9 mouse cellular contexts compared by ENCODE assay signal in genomic region chr17:85645312-85645711, GRCm38 (mm10). TPM values are rescaled to one million over a fixed set of nuclear protein-coding genes. Genes with fewer than 3 reads are reported as not detected.
DNase-seq lines count a peak whose midpoint lies in the region; ATAC-seq and TF ChIP-seq lines count a peak whose summit lies in the region.
"Had no signal": no experiment of that assay in that cellular context is flagged by ENCODE, and none has a peak within 500 bp of the region (broad histone marks: within the 10 kb centered on the region; RNA-seq: fewer than 3 reads in every experiment).

No protein-coding gene starts in this region.

- no peak for TF ChIP-seq CTCF in E14TG2a.4 (conservative IDR thresholded peaks at IDR 0.05; ENCODE audit: low read length)

- no peaks in the 10 kb centered on the region for H3K9me3 ChIP-seq in heart, embryonic 11.5 days (replicated peaks; ENCODE audit: control insufficient read depth, low read length)
- no peaks in the 10 kb centered on the region; the same call in 1 of the 2 replicates for H3K9me3 ChIP-seq in E14TG2a.4 (ENCODE audit: low read length)
- no peaks in the 10 kb centered on the region for H3K9me3 ChIP-seq in forebrain, embryonic 15.5 days
- H3K9me3 ChIP-seq in limb, embryonic 14.5 days (ENCODE audit: control insufficient read depth, low read length): no peaks in the 10 kb centered on the region

- peaks cover 8% of the 10 kb centered on the region for H3K4me1 ChIP-seq in heart, embryonic 11.5 days (ENCODE audit: control insufficient read depth, insufficient read depth, low read length)
- peaks cover 22% of the 10 kb centered on the region for H3K4me1 ChIP-seq in E14TG2a.4 (replicated peaks; ENCODE audit: low read depth, low read length)
- peaks cover 17% of the 10 kb centered on the region for H3K4me1 ChIP-seq in forebrain, embryonic 15.5 days
- peaks cover 10% of the 10 kb centered on the region; the same call in 1 of the 2 replicates for H3K4me1 ChIP-seq in limb, embryonic 14.5 days (ENCODE audit: control insufficient read depth, insufficient read depth, low read length)

- no peak for TF ChIP-seq POLR2A in limb, embryonic 14.5 days (IDR thresholded peaks at IDR 0.05; ENCODE audit: borderline replicate concordance, extremely low read depth, insufficient read depth, insufficient read length)

- 10% methylated on average over 10 of the region's 12 CpGs for WGBS in heart, embryonic 11.5 days (ENCODE audit: insufficient replicate concordance)
- 4% methylated on average over 10 of the region's 12 CpGs for whole genome bisulfite sequencing in forebrain, embryonic 15.5 days
- WGBS in limb, embryonic 14.5 days: 8% methylated on average over 11 of the region's 12 CpGs

- DNase-seq in heart, adult 11 months: no peak
- no peak for DNase-seq in limb, embryonic 14.5 days (ENCODE audit: low spot score)
- DNase-seq in left cerebral cortex, postnatal 14 days (ENCODE audit: low spot score in 2 of 2): no peak

- H3K36me3 ChIP-seq in heart, embryonic 11.5 days (ENCODE audit: control insufficient read depth, insufficient read depth, low read length): no peaks in the 10 kb centered on the region
- no peaks in the 10 kb centered on the region for H3K36me3 ChIP-seq in E14TG2a.4 (ENCODE audit: insufficient read depth, low read length)
- H3K36me3 ChIP-seq in forebrain, embryonic 15.5 days: no peaks in the 10 kb centered on the region
- H3K36me3 ChIP-seq in limb, embryonic 14.5 days (ENCODE audit: control insufficient read depth, insufficient read depth, low read length): no peaks in the 10 kb centered on the region

- peak overlapping the region; percentile 34; the same call in 1 of the 2 replicates for H3K9ac ChIP-seq in heart, embryonic 11.5 days (ENCODE audit: low read depth, low read length)
- H3K9ac ChIP-seq in forebrain, embryonic 15.5 days (replicated peaks): peak overlapping the region; percentile 44
- peak overlapping the region; percentile 47 for H3K9ac ChIP-seq in limb, embryonic 14.5 days (ENCODE audit: low read depth, low read length, severe bottlenecking)

- no peak for ATAC-seq in heart, embryonic 11.5 days (replicated peaks; ENCODE audit: insufficient number of reproducible peaks, low FRiP score, low TSS enrichment)
- ATAC-seq in forebrain, embryonic 15.5 days (replicated peaks): peak; percentile 44
- ATAC-seq in limb, embryonic 14.5 days (ENCODE audit: low FRiP score, low read depth): peak; percentile 28; the same call in 1 of the 2 replicates
- ATAC-seq in megakaryocyte, adult 5-6 weeks (ENCODE audit: poor library complexity, severe bottlenecking): no peak
- ATAC-seq in granulocyte monocyte progenitor cell, adult 5-6 weeks (replicated peaks; ENCODE audit: poor library complexity, severe bottlenecking): no peak

- intact Hi-C loops in left cerebral cortex, postnatal 14 days (cut with DNase I): loop anchor here (5.0 kb wide), 1 partner anchor 417 kb away; no protein-coding TSS in a partner anchor

- H3K4me3 ChIP-seq in heart, embryonic 11.5 days (ENCODE audit: low read depth, low read length): peak overlapping the region; percentile 38
- H3K4me3 ChIP-seq in E14TG2a.4 (replicated peaks; ENCODE audit: low read length): peak overlapping the region; percentile 57
- peak overlapping the region; percentile 40 for H3K4me3 ChIP-seq in forebrain, embryonic 15.5 days
- H3K4me3 ChIP-seq in limb, embryonic 14.5 days (replicated peaks; ENCODE audit: low read length): peak overlapping the region; percentile 34

- H3K4me2 ChIP-seq in heart, embryonic 11.5 days: peak overlapping the region; percentile 74
- H3K4me2 ChIP-seq in forebrain, embryonic 15.5 days (replicated peaks): peak overlapping the region; percentile 75
- H3K4me2 ChIP-seq in limb, embryonic 14.5 days (replicated peaks; ENCODE audit: low read depth, low read length, severe bottlenecking): peak overlapping the region; percentile 76

- H3K27me3 ChIP-seq in heart, embryonic 11.5 days (ENCODE audit: control insufficient read depth, insufficient read depth, low read length): peaks cover 66% of the 10 kb centered on the region
- H3K27me3 ChIP-seq in E14TG2a.4 (ENCODE audit: insufficient read depth, low read length): peaks cover 81% of the 10 kb centered on the region
- peaks cover 43% of the 10 kb centered on the region for H3K27me3 ChIP-seq in forebrain, embryonic 15.5 days
- H3K27me3 ChIP-seq in limb, embryonic 14.5 days (ENCODE audit: control insufficient read depth, insufficient read depth, low read length): peaks cover 20% of the 10 kb centered on the region

- H3K27ac ChIP-seq in heart, embryonic 11.5 days (ENCODE audit: low read depth, low read length): no peak overlapping the region
- peak overlapping the region; percentile 3; the same call in 1 of the 2 replicates for H3K27ac ChIP-seq in forebrain, embryonic 15.5 days (replicated peaks)
- H3K27ac ChIP-seq in limb, embryonic 14.5 days (replicated peaks; ENCODE audit: low read depth, low read length): no peak overlapping the region

RNA-seq across cellular contexts. Expression of gene Six3, which starts 31.9 kb away (rescaled TPM):
- polyA plus RNA-seq in heart, embryonic 11.5 days (2014; fragmentation: Nextera tagmentation; extraction: Ambion mirVana): not detected in 2 replicates
- polyA plus RNA-seq in forebrain, embryonic 15.5 days (2015; fragmentation: Nextera tagmentation; extraction: Ambion mirVana): 18.0 and 21.7 TPM in 2 replicates
- polyA plus RNA-seq in limb, embryonic 14.5 days (2012; rRNA removed): 0.03 and 0.11 TPM in 2 replicates
- not detected in 2 replicates for polyA plus RNA-seq in limb, embryonic 14.5 days (2014; fragmentation: Nextera tagmentation; extraction: Ambion mirVana)
- total RNA-seq in left cerebral cortex, postnatal 14 days (2021): 1 to 10 TPM; 1.3 to 2.7 TPM
- not detected in 2 replicates for total RNA-seq in megakaryocyte, adult 5-6 weeks (2015)
- total RNA-seq in megakaryocyte, adult 5-6 weeks (2017): not detected in 2 replicates
- total RNA-seq in granulocyte monocyte progenitor cell, adult 5-6 weeks (2014; fragmentation: Nextera tagmentation): not detected in 2 replicates
- total RNA-seq in granulocyte monocyte progenitor cell, adult 5-6 weeks (2017): not detected in 2 replicates
- total RNA-seq: hematopoietic stem cell, adult 5-6 weeks had no signal

RNA-seq across cellular contexts. Expression of gene Six2, which starts 42.8 kb away (rescaled TPM):
- 1.5 and 2.1 TPM in 2 replicates for polyA plus RNA-seq in heart, embryonic 11.5 days (2014; fragmentation: Nextera tagmentation; extraction: Ambion mirVana)
- 0.08 and 0.49 TPM in 2 replicates for polyA plus RNA-seq in forebrain, embryonic 15.5 days (2015; fragmentation: Nextera tagmentation; extraction: Ambion mirVana)
- polyA plus RNA-seq in limb, embryonic 14.5 days (2012; rRNA removed): 30.0 and 47.7 TPM in 2 replicates
- 7.7 and 14.6 TPM in 2 replicates for polyA plus RNA-seq in limb, embryonic 14.5 days (2014; fragmentation: Nextera tagmentation; extraction: Ambion mirVana)
- total RNA-seq in left cerebral cortex, postnatal 14 days (2021): under 1 TPM; 0.53 to 0.90 TPM
- not detected in 2 replicates for total RNA-seq in megakaryocyte, adult 5-6 weeks (2015)
- total RNA-seq in megakaryocyte, adult 5-6 weeks (2017): not detected in 2 replicates
- total RNA-seq in granulocyte monocyte progenitor cell, adult 5-6 weeks (2014; fragmentation: Nextera tagmentation): not detected in 2 replicates
- not detected in 2 replicates for total RNA-seq in granulocyte monocyte progenitor cell, adult 5-6 weeks (2017)
- total RNA-seq: hematopoietic stem cell, adult 5-6 weeks had no signal

Comparison
In these comparisons a context has a peak if more than half of its experiments do, and no peak if none do; other contexts are left out.
1. ATAC-seq: peak in forebrain, embryonic 15.5 days (single experiment) and limb, embryonic 14.5 days (single experiment); none in heart, embryonic 11.5 days (single experiment), megakaryocyte, adult 5-6 weeks (single experiment) and granulocyte monocyte progenitor cell, adult 5-6 weeks (single experiment).
2. Peak in every context shown above with its lines, with median percentiles within 50 percentile points of each other: H3K4me2 ChIP-seq, H3K4me3 ChIP-seq and H3K9ac ChIP-seq.